Mouse (Mus musculus): ENCODE measurements around the gene Fam178b.

GRCm38 (mm10) chr1:36723146-36724056 is 40.4 kb upstream of the Fam178b start:
- TF ChIP-seq CTCF (IDR thresholded peaks at IDR 0.05; ENCODE audit: low read depth, low read length) (no peak), TAL1 (conservative IDR thresholded peaks at IDR 0.05; ENCODE audit: low read depth, low read length) (no peak), GATA2 (IDR thresholded peaks at IDR 0.05; ENCODE audit: borderline replicate concordance, low read depth, low read length) (no peak), POLR2AphosphoS5 (IDR thresholded peaks at IDR 0.05; ENCODE audit: insufficient replicate concordance, low read depth, low read length) (no peak), GATA1 (IDR thresholded peaks at IDR 0.05; ENCODE audit: borderline replicate concordance, low read length) (no peak)

Data from G1E (cell line).